Mouse (Mus musculus) lung, postnatal 14 days (tissue): ENCODE data around the gene Fam217b.

Experiments
- DNase-seq: peaks from one replicate; pipeline ENCODE4 v3.0.0; 2021

Gene Fam217b

DNA sequence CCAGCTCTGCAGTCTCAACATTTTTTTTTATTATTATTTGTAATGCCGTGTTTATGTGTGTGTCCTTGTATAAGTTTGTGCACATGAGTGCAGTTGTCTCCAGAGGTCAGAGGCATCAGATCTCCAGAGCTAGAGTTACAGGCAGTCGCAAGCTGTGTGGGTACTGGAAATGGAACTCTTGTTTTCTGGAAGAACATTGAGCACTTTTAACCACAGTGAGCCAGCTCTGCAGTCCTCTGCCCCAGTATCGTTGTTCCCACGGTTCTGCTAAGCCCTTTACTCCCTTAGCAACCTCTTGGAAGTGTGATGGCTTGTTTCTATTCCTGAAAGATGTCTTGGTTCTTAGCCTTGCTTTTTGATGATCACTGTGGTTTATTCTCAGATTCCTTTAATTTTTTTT is 35.1 kb downstream of the Fam217b start:
- no peak for DNase-seq

DNA sequence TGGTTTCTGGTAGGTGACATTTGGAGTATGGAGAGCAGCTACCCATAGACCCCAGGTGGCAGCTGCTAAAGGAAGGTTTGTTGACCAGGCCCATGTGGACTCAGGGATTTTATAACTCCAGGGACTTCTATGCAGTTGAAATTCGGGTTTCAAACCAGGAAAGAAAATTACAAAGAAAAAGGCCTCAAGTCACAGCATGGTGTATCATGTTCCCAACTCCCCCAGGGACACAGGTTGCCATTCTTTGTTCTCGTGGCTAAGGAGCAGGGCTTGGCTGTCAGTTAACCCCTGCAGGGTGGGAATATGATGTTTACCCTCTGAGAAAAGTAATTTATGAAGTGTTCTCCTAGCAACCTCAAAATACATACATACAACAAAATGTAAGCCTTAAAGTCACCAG is 35.9 kb downstream of the Fam217b start:
- DNase-seq = no peak

DNA sequence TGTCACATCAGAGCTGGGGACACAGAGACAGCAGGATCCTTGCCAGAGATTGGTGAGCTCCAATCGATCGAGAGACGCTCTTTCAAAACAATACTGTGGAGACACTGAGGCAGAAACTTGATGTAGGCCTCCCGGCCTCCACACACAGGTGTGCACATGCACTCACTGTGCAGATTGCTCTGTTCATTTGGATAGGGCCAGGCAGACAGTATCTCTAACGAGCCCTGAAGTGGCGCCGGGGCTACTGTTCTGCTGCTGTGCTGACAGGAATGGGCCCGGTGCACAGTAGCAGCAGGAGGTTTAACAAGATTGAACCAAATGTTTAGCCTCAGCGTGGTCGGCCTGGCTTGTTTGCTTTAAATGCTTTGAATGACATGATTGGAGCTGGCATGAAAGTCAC is 36.6 kb downstream of the Fam217b start:
- DNase-seq = no peak

DNA sequence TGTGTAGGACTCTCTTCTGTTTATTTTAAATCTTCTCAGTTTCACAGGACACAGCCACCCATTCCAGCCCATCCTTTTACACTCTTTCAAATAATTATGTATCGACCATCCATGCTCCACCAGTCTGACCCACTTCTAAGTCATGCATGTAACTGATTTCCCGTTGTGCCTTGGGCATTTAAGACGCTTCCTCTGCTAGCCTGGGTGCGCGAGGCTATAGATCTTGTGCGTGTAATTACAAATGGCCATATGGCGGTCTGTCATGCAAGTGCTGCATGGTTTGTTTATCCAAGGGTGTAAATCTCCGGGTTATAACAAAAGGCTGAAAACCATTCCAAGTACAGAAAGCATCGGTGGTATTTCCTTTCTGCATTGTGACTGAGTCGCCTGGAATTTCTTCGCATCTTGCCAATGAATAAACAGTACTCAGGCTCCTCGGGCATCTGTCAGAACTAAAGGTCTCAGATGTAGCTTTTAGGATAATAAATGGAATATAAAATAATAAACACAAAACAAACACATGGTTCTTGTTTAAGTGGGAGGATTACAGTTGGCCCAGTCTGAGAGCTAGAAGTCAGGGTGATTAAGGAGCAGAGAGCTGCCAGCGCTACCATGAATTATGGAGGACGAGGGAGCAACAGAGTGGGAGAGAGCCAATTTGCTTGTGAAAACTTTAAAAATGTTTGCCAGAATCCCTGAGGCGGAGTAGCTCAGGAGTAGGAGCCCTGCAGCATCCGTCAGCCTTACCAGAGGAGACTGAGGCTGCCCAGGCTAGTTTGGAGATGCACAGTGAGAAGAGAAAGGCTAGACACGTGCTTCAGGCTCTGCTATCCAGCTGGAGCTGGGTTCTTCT is 40.6 kb downstream of the Fam217b start:
- DNase-seq = peak; percentile 16

DNA sequence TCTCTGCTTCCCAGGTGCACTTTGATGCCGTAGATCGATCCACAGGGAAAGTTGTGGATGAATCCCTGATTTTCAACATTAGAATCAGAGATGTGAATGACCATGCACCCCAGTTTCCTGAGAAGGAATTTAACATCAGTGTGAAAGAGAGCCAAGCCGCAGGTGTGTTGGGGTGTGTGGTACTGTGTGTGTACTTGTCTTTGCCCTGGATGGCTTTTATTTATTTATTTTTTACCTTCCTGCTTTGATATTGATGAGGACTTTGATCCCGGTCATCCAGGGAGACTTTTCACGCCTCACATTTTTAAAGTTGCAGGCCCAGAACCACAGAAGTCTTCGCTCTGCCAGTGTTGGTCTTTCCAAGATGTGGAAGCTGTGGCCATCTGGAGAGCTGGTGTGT is 43.1 kb downstream of the Fam217b start:
- no peak for DNase-seq

DNA sequence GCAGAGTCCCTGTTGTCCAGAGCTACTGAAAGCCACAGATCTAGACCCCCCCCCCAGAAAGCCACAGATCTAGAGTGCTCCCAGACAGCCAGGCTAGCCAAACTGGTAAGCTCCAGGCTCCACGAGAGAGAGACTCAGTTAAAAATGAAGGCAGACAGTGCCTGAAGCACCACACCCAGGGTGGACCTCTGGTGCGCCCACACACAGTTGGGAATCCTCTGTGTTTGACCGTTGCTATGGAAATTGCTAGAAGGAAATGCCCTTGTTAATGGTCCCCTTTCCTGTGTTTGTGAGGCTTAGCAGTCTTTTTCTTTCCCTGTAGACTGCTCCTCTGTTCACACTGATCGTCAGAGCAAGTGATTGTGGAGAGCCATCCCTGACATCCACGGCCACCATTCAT is 46.0 kb downstream of the Fam217b start:
- DNase-seq = no peak

DNA sequence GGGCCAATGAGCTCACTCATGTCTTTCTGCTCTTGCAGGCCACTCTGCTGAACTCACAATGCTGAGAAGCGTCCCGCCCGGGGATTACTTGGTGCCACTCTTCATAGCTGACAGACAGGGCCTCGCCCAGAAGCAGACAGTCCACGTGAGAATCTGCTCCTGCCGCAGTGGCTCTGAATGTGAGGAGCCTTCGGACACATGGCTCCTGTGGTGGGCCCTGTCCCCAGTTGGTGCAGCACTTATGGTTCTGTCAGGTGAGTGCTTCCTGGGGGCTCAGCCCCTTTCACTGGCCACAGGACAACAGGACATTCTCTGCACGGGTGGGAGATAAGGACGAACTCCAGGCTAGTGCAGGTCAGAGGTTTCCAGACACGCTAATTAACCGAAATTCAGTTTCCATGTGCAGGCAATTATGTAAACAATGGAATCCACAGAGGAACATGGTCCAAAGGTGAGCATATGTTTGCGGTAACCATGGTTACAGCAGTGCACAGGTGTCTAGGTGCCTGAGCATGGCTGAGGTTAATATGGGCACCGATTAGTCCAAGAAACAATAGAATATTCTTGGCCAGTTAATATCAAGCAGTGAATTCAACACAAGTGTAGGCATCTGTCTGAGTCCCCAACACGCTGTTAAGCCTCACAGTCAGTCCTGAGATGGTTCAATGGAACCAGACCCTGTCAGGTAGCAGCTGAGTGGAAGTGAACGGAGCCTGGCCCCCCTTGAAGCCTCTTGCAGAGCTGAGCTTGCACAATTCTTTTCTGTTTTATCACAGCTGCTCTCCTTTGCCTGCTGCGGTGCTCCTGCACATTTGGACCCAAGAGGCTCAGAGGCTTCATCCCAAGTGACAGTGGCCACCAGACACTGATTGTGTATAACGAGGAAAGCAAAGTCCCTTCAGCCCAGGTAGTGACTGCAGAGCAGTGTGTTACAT is 57.5 kb downstream of the Fam217b start:
- DNase-seq = no peak

DNA sequence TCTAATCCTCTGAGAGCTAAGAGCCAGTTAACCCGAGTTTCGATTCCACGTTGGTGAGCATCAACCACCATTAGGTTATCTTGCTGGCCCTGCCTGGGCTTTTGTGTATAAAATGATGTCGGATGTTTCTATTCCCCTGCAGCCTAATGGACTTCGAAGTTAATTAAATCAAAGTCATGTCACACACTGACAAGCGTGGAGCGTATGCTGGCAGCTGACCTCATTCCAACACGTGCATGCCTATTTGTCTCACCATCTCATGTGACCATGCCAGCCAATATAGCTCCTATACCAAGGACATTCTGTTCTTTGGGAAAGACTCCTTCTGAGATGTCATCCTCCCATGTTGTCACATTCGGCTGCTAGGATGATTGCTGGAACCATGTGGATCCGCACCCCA is 59.6 kb downstream of the Fam217b start:
- no peak for DNase-seq
